In genomic region chr4:114778716-114779474, GRCm38 (mm10) we compare ENCODE assay signal across 18 mouse cellular contexts. TPM values are rescaled to one million over a fixed set of nuclear protein-coding genes. Genes with fewer than 3 reads are reported as not detected.
DNase-seq lines count a peak whose midpoint lies in the region; ATAC-seq and TF ChIP-seq lines count a peak whose summit lies in the region.
"Had no signal": no experiment of that assay in that cellular context is flagged by ENCODE, and none has a peak within 500 bp of the region (broad histone marks: within the 10 kb centered on the region; RNA-seq: fewer than 3 reads in every experiment).

No protein-coding gene starts in this region.

- no peak for TF ChIP-seq CTCF in kidney, postnatal 0 days (IDR thresholded peaks at IDR 0.05; ENCODE audit: low read depth)
- no peak for TF ChIP-seq CTCF in kidney, adult 2 months (conservative IDR thresholded peaks at IDR 0.05; ENCODE audit: insufficient read depth, insufficient read length, low read depth, low read length)

- WGBS in kidney, postnatal 0 days, result 28% methylated on average over 7 of the region's 7 CpGs
- 47% methylated on average over 7 of the region's 7 CpGs for whole genome bisulfite sequencing in kidney, adult 2 months
- 24% methylated on average over 7 of the region's 7 CpGs for WGBS in embryonic facial prominence, embryonic 13.5 days

- no peak for TF ChIP-seq POLR2A in kidney, adult 2 months (IDR thresholded peaks at IDR 0.05; ENCODE audit: low read depth, low read length)

- peak; percentile 34 for ATAC-seq in kidney, postnatal 0 days (replicated peaks; ENCODE audit: low FRiP score, low read depth)
- no peak for ATAC-seq in embryonic facial prominence, embryonic 13.5 days (ENCODE audit: insufficient number of reproducible peaks, insufficient read depth, low FRiP score, low TSS enrichment, low read depth)
- ATAC-seq: activated CD4-positive, CD25-positive, alpha-beta regulatory T cell, adult 4 months; CD4-positive, CD25-positive, alpha-beta regulatory T cell, adult 4 months had no signal

- peak overlapping the region; percentile 88 for H3K27ac ChIP-seq in kidney, postnatal 0 days
- H3K27ac ChIP-seq in kidney, adult 2 months (ENCODE audit: insufficient read depth, low read depth, low read length), result no peak overlapping the region
- H3K27ac ChIP-seq in embryonic facial prominence, embryonic 13.5 days, result peak overlapping the region; percentile 68
- H3K27ac ChIP-seq: lung, embryonic 15.5 days; neural tube, embryonic 13.5 days had no signal

- peak; percentile 1 for DNase-seq in gastrocnemius, postnatal 10 days
- no peak for DNase-seq in gastrocnemius, postnatal 25 days
- peak; percentile 58 for DNase-seq in kidney, postnatal 0 days (ENCODE audit: low spot score)
- DNase-seq in kidney, adult 2 months, result no peak
- peak; percentile 4 for DNase-seq in 416B (ENCODE audit: low read depth)
- no peak for DNase-seq in layer of hippocampus, adult 18-20 months (ENCODE audit: low spot score in 2 of 2)
- DNase-seq in adrenal gland, adult 18-20 months (ENCODE audit: low spot score in 2 of 2), result no peak
- DNase-seq: cerebellum, adult 8-10 months; spleen, adult 18-20 months had no signal

- peaks cover 22% of the 10 kb centered on the region for H3K4me1 ChIP-seq in kidney, postnatal 0 days (replicated peaks; ENCODE audit: insufficient read depth, low read length)
- 0 out of 2 replicates have a peak, but pooled peaks cover 3% of the 10 kb centered on the region for H3K4me1 ChIP-seq in kidney, adult 2 months (ENCODE audit: control insufficient read depth, insufficient read depth, low read length)
- H3K4me1 ChIP-seq in embryonic facial prominence, embryonic 13.5 days, result peaks cover 64% of the 10 kb centered on the region

- H3K9me3 ChIP-seq in kidney, postnatal 0 days (replicated peaks; ENCODE audit: low read length), result no peaks in the 10 kb centered on the region
- H3K9me3 ChIP-seq in embryonic facial prominence, embryonic 13.5 days, result no peaks in the 10 kb centered on the region
- H3K9me3 ChIP-seq: lung, embryonic 15.5 days; neural tube, embryonic 13.5 days had no signal

- no peak overlapping the region for H3K9ac ChIP-seq in kidney, postnatal 0 days (ENCODE audit: low read depth, low read length)
- no peak overlapping the region for H3K9ac ChIP-seq in embryonic facial prominence, embryonic 13.5 days
- H3K9ac ChIP-seq: lung, embryonic 15.5 days; neural tube, embryonic 13.5 days had no signal

- H3K4me2 ChIP-seq in kidney, postnatal 0 days (ENCODE audit: low read length), result no peak overlapping the region
- no peak overlapping the region for H3K4me2 ChIP-seq in embryonic facial prominence, embryonic 13.5 days
- H3K4me2 ChIP-seq: neural tube, embryonic 13.5 days had no signal

- no peak overlapping the region for H3K4me3 ChIP-seq in kidney, postnatal 0 days (replicated peaks; ENCODE audit: low read depth, low read length)
- H3K4me3 ChIP-seq in kidney, adult 2 months (ENCODE audit: insufficient read depth, low read depth, low read length), result no peak overlapping the region
- H3K4me3 ChIP-seq in embryonic facial prominence, embryonic 13.5 days, result no peak overlapping the region
- H3K4me3 ChIP-seq: lung, embryonic 15.5 days; neural tube, embryonic 13.5 days had no signal

- no peaks in the 10 kb centered on the region for H3K36me3 ChIP-seq in kidney, postnatal 0 days (ENCODE audit: insufficient read depth, low read length)
- H3K36me3 ChIP-seq in kidney, adult 2 months (ENCODE audit: control insufficient read depth, insufficient read depth, low read length), result no peaks in the 10 kb centered on the region
- no peaks in the 10 kb centered on the region for H3K36me3 ChIP-seq in embryonic facial prominence, embryonic 13.5 days
- H3K36me3 ChIP-seq: lung, embryonic 15.5 days; neural tube, embryonic 13.5 days had no signal

- no peaks in the 10 kb centered on the region for H3K27me3 ChIP-seq in kidney, postnatal 0 days (ENCODE audit: insufficient read depth, low read length)
- no peaks in the 10 kb centered on the region for H3K27me3 ChIP-seq in kidney, adult 2 months (replicated peaks; ENCODE audit: control insufficient read depth, insufficient read depth, low read length)
- H3K27me3 ChIP-seq in embryonic facial prominence, embryonic 13.5 days, result peaks cover 35% of the 10 kb centered on the region
- H3K27me3 ChIP-seq: lung, embryonic 15.5 days had no signal

RNA-seq across cellular contexts. Expression of gene Gm12830, which starts 42.6 kb away (rescaled TPM):
- total RNA-seq in gastrocnemius, postnatal 10 days (2021), result not detected
- not detected for total RNA-seq in gastrocnemius, postnatal 25 days (2021)
- polyA plus RNA-seq in kidney, postnatal 0 days (2015; fragmentation: Nextera tagmentation; extraction: Ambion mirVana), result 0.07 TPM in 1 of 2 replicates, not detected in the other
- polyA plus RNA-seq in kidney, adult 2 months (2012; rRNA removed), result not detected in 2 replicates
- not detected in 2 replicates for polyA plus RNA-seq in embryonic facial prominence, embryonic 13.5 days (2015; fragmentation: Nextera tagmentation; extraction: Ambion mirVana)
- total RNA-seq in layer of hippocampus, adult 18-20 months (2021), result not detected
- total RNA-seq in adrenal gland, adult 18-20 months (2021), result not detected
- total RNA-seq: hematopoietic stem cell, adult 5-6 weeks; left cerebral cortex, postnatal 25 days; megakaryocyte, adult 5-6 weeks had no signal
- polyA plus RNA-seq: activated CD4-positive, CD25-positive, alpha-beta regulatory T cell, adult 4 months; CD4-positive, CD25-positive, alpha-beta regulatory T cell, adult 4 months; lung, embryonic 15.5 days; neural tube, embryonic 13.5 days; testis, adult 2 months had no signal

Comparison
In these comparisons a context has a peak if more than half of its experiments do, and no peak if none do; other contexts are left out.
1. DNase-seq: peak in gastrocnemius, postnatal 10 days (single experiment), kidney, postnatal 0 days (single experiment) and 416B (single experiment); none in gastrocnemius, postnatal 25 days (single experiment), kidney, adult 2 months (single experiment), layer of hippocampus, adult 18-20 months (0 of 2) and adrenal gland, adult 18-20 months (0 of 2).